ENCODE assay signal across 16 mouse cellular contexts in the genomic region with DNA sequence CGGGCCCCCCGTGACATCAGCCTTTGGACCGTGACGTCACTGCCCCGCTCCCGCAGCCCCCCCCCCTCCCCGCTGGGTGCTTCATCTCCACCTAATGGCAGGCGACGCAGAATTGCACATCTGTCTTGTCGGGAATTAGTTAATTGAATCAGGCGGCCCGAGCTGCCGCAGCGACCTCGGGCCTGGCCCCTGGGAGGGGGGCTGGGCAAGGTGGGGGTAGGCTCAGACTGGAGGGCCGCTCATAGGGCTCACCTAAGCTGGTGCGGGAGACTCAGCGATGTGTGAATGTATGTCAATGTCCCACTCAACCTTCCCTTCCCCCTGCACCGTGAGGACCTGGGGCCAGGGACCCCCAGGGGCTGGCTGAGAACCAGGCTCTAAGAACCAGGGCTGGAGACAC. TPM values are rescaled to one million over a fixed set of nuclear protein-coding genes. Genes with fewer than 3 reads are reported as not detected.
A peak's percentile ranks its signal among the peaks of the same experiment; 100 is the strongest.
DNase-seq lines count a peak whose midpoint lies in the region; ATAC-seq and TF ChIP-seq lines count a peak whose summit lies in the region.
"Had no signal": no experiment of that assay in that cellular context is flagged by ENCODE, and none has a peak within 500 bp of the region (broad histone marks: within the 10 kb centered on the region; RNA-seq: fewer than 3 reads in every experiment).

No protein-coding gene starts in this region.

- no peaks in the 10 kb centered on the region for H3K4me1 ChIP-seq in intestine, embryonic 14.5 days (replicated peaks; ENCODE audit: control insufficient read depth, insufficient read depth, low read length)
- H3K4me1 ChIP-seq in intestine, embryonic 15.5 days (replicated peaks) = peaks cover 8% of the 10 kb centered on the region; the same call in 1 of the 2 replicates
- H3K4me1 ChIP-seq in embryonic facial prominence, embryonic 13.5 days = peaks cover 16% of the 10 kb centered on the region
- H3K4me1 ChIP-seq in hindbrain, embryonic 15.5 days (replicated peaks) = peaks cover 41% of the 10 kb centered on the region
- H3K4me1 ChIP-seq in midbrain, postnatal 0 days (ENCODE audit: insufficient read depth, low read length) = peaks cover 8% of the 10 kb centered on the region

- no peaks in the 10 kb centered on the region for H3K36me3 ChIP-seq in intestine, embryonic 14.5 days (ENCODE audit: control insufficient read depth, insufficient read depth, low read length)
- H3K36me3 ChIP-seq in intestine, embryonic 15.5 days = no peaks in the 10 kb centered on the region
- no peaks in the 10 kb centered on the region for H3K36me3 ChIP-seq in embryonic facial prominence, embryonic 13.5 days
- H3K36me3 ChIP-seq in hindbrain, embryonic 15.5 days = no peaks in the 10 kb centered on the region
- H3K36me3 ChIP-seq in midbrain, postnatal 0 days (ENCODE audit: insufficient read depth, low read length) = no peaks in the 10 kb centered on the region

- no peaks in the 10 kb centered on the region for H3K9me3 ChIP-seq in intestine, embryonic 14.5 days (ENCODE audit: control insufficient read depth, low read length)
- no peaks in the 10 kb centered on the region for H3K9me3 ChIP-seq in intestine, embryonic 15.5 days
- no peaks in the 10 kb centered on the region for H3K9me3 ChIP-seq in embryonic facial prominence, embryonic 13.5 days
- no peaks in the 10 kb centered on the region for H3K9me3 ChIP-seq in hindbrain, embryonic 15.5 days
- H3K9me3 ChIP-seq in midbrain, postnatal 0 days (ENCODE audit: low read length) = no peaks in the 10 kb centered on the region

- no peak overlapping the region for H3K4me3 ChIP-seq in intestine, embryonic 14.5 days (ENCODE audit: low read depth, low read length)
- no peak overlapping the region for H3K4me3 ChIP-seq in intestine, embryonic 15.5 days (replicated peaks)
- H3K4me3 ChIP-seq in embryonic facial prominence, embryonic 13.5 days = no peak overlapping the region
- H3K4me3 ChIP-seq in hindbrain, embryonic 15.5 days = no peak overlapping the region
- H3K4me3 ChIP-seq in midbrain, postnatal 0 days (ENCODE audit: low read depth, low read length) = no peak overlapping the region
- H3K4me3 ChIP-seq: myocyte had no signal

- TF ChIP-seq CTCF in midbrain, postnatal 0 days (IDR thresholded peaks at IDR 0.05) = no peak

- no peak for ATAC-seq in intestine, embryonic 14.5 days (replicated peaks; ENCODE audit: low FRiP score, low TSS enrichment, low read depth)
- no peak for ATAC-seq in intestine, embryonic 15.5 days
- no peak for ATAC-seq in embryonic facial prominence, embryonic 13.5 days (ENCODE audit: insufficient number of reproducible peaks, insufficient read depth, low FRiP score, low TSS enrichment, low read depth)
- ATAC-seq in hindbrain, embryonic 15.5 days (ENCODE audit: low FRiP score, low read depth) = peak; percentile 57; the same call in 1 of the 2 replicates
- ATAC-seq in midbrain, postnatal 0 days (ENCODE audit: low FRiP score) = peak; percentile 29; the same call in 1 of the 2 replicates
- no peak for ATAC-seq in megakaryocyte progenitor cell, adult 5-6 weeks (replicated peaks; ENCODE audit: poor library complexity)
- ATAC-seq: CD4-positive, CD25-positive, alpha-beta regulatory T cell, adult 4 months had no signal

- no peak overlapping the region for H3K9ac ChIP-seq in intestine, embryonic 14.5 days (ENCODE audit: low read length)
- no peak overlapping the region for H3K9ac ChIP-seq in intestine, embryonic 15.5 days
- H3K9ac ChIP-seq in embryonic facial prominence, embryonic 13.5 days = no peak overlapping the region
- H3K9ac ChIP-seq in hindbrain, embryonic 15.5 days = no peak overlapping the region
- H3K9ac ChIP-seq in midbrain, postnatal 0 days (replicated peaks; ENCODE audit: low read length, poor library complexity, severe bottlenecking) = no peak overlapping the region

- DNase-seq in intestine, embryonic 14.5 days (ENCODE audit: low spot score) = no peak
- no peak for DNase-seq in midbrain, postnatal 0 days (ENCODE audit: low spot score)
- DNase-seq in spleen, postnatal 4 days (ENCODE audit: low spot score in 2 of 2) = no peak
- DNase-seq in B cell, adult 2 months = no peak
- DNase-seq: cerebellum, postnatal 14 days; kidney, postnatal 10 days had no signal

- H3K27me3 ChIP-seq in intestine, embryonic 14.5 days (replicated peaks; ENCODE audit: control insufficient read depth, insufficient read depth, low read length) = peaks cover 55% of the 10 kb centered on the region
- peaks cover 45% of the 10 kb centered on the region for H3K27me3 ChIP-seq in intestine, embryonic 15.5 days (replicated peaks)
- H3K27me3 ChIP-seq in embryonic facial prominence, embryonic 13.5 days = peaks cover 85% of the 10 kb centered on the region
- peaks cover 4% of the 10 kb centered on the region; the same call in 1 of the 2 replicates for H3K27me3 ChIP-seq in hindbrain, embryonic 15.5 days
- H3K27me3 ChIP-seq in midbrain, postnatal 0 days (ENCODE audit: insufficient read depth, low read length) = no peaks in the 10 kb centered on the region

- peak overlapping the region; percentile 13; the same call in 1 of the 2 replicates for H3K4me2 ChIP-seq in intestine, embryonic 14.5 days (ENCODE audit: low read length)
- no peak overlapping the region for H3K4me2 ChIP-seq in intestine, embryonic 15.5 days (replicated peaks)
- peak overlapping the region; percentile 41 for H3K4me2 ChIP-seq in embryonic facial prominence, embryonic 13.5 days
- H3K4me2 ChIP-seq in hindbrain, embryonic 15.5 days = peak overlapping the region; percentile 27
- H3K4me2 ChIP-seq in midbrain, postnatal 0 days (ENCODE audit: low read depth, low read length, poor library complexity, severe bottlenecking) = no peak overlapping the region; the same call in 1 of the 2 replicates

- H3K27ac ChIP-seq in intestine, embryonic 14.5 days (ENCODE audit: low read depth) = no peak overlapping the region
- H3K27ac ChIP-seq in intestine, embryonic 15.5 days = no peak overlapping the region
- no peak overlapping the region for H3K27ac ChIP-seq in embryonic facial prominence, embryonic 13.5 days
- no peak overlapping the region for H3K27ac ChIP-seq in hindbrain, embryonic 15.5 days (replicated peaks)
- H3K27ac ChIP-seq in midbrain, postnatal 0 days (ENCODE audit: low read depth, low read length) = no peak overlapping the region

- WGBS in intestine, embryonic 14.5 days = 13% methylated on average over 17 of the region's 19 CpGs
- WGBS in intestine, embryonic 15.5 days = 8% methylated on average over 18 of the region's 19 CpGs
- WGBS in embryonic facial prominence, embryonic 13.5 days = 8% methylated on average over 19 of the region's 19 CpGs
- WGBS in hindbrain, embryonic 15.5 days = 6% methylated on average over 19 of the region's 19 CpGs
- WGBS in midbrain, postnatal 0 days = 10% methylated on average over 18 of the region's 19 CpGs

RNA-seq across cellular contexts. Expression of a gene that starts 12.7 kb away (rescaled TPM):
- not detected in 2 replicates for polyA plus RNA-seq in intestine, embryonic 14.5 days (2014; fragmentation: Nextera tagmentation; extraction: Ambion mirVana)
- polyA plus RNA-seq in intestine, embryonic 15.5 days (2015; fragmentation: Nextera tagmentation; extraction: Ambion mirVana) = not detected in 2 replicates
- not detected in 2 replicates for polyA plus RNA-seq in embryonic facial prominence, embryonic 13.5 days (2015; fragmentation: Nextera tagmentation; extraction: Ambion mirVana)
- polyA plus RNA-seq in hindbrain, embryonic 15.5 days (2015; fragmentation: Nextera tagmentation; extraction: Ambion mirVana) = 3.0 and 3.3 TPM in 2 replicates
- 0.94 TPM in 1 of 2 replicates, not detected in the other for total RNA-seq in midbrain, postnatal 0 days (2014; rRNA removed)
- polyA plus RNA-seq in midbrain, postnatal 0 days (2015; fragmentation: Nextera tagmentation; extraction: Ambion mirVana) = 0.07 TPM in 1 of 2 replicates, not detected in the other
- not detected in 2 replicates for total RNA-seq in megakaryocyte progenitor cell, adult 5-6 weeks (2015)
- not detected in 2 replicates for total RNA-seq in megakaryocyte progenitor cell, adult 5-6 weeks (2017)
- total RNA-seq: granulocyte monocyte progenitor cell, adult 5-6 weeks had no signal
- polyA plus RNA-seq: CD4-positive, CD25-positive, alpha-beta regulatory T cell, adult 4 months; lung, embryonic 16.5 days had no signal

RNA-seq across cellular contexts. Expression of a gene that starts 14.1 kb away (rescaled TPM):
- polyA plus RNA-seq in intestine, embryonic 14.5 days (2014; fragmentation: Nextera tagmentation; extraction: Ambion mirVana) = 1.3 and 1.5 TPM in 2 replicates
- polyA plus RNA-seq in intestine, embryonic 15.5 days (2015; fragmentation: Nextera tagmentation; extraction: Ambion mirVana) = 2.4 and 2.5 TPM in 2 replicates
- polyA plus RNA-seq in embryonic facial prominence, embryonic 13.5 days (2015; fragmentation: Nextera tagmentation; extraction: Ambion mirVana) = 0.81 and 0.90 TPM in 2 replicates
- 37.5 and 40.5 TPM in 2 replicates for polyA plus RNA-seq in hindbrain, embryonic 15.5 days (2015; fragmentation: Nextera tagmentation; extraction: Ambion mirVana)
- 15.8 and 16.2 TPM in 2 replicates for total RNA-seq in midbrain, postnatal 0 days (2014; rRNA removed)
- polyA plus RNA-seq in midbrain, postnatal 0 days (2015; fragmentation: Nextera tagmentation; extraction: Ambion mirVana) = 16.7 and 18.9 TPM in 2 replicates
- not detected in 2 replicates for total RNA-seq in megakaryocyte progenitor cell, adult 5-6 weeks (2015)
- total RNA-seq in megakaryocyte progenitor cell, adult 5-6 weeks (2017) = not detected in 2 replicates
- total RNA-seq: granulocyte monocyte progenitor cell, adult 5-6 weeks had no signal

RNA-seq across cellular contexts. Expression of a gene that starts 19.9 kb away (rescaled TPM):
- polyA plus RNA-seq in intestine, embryonic 14.5 days (2014; fragmentation: Nextera tagmentation; extraction: Ambion mirVana) = not detected in 2 replicates
- polyA plus RNA-seq in intestine, embryonic 15.5 days (2015; fragmentation: Nextera tagmentation; extraction: Ambion mirVana) = not detected in 2 replicates
- polyA plus RNA-seq in embryonic facial prominence, embryonic 13.5 days (2015; fragmentation: Nextera tagmentation; extraction: Ambion mirVana) = 0.87 and 1.0 TPM in 2 replicates
- polyA plus RNA-seq in hindbrain, embryonic 15.5 days (2015; fragmentation: Nextera tagmentation; extraction: Ambion mirVana) = not detected in 2 replicates
- total RNA-seq in midbrain, postnatal 0 days (2014; rRNA removed) = not detected in 2 replicates
- polyA plus RNA-seq in midbrain, postnatal 0 days (2015; fragmentation: Nextera tagmentation; extraction: Ambion mirVana) = not detected in 2 replicates
- total RNA-seq in megakaryocyte progenitor cell, adult 5-6 weeks (2015) = not detected in 2 replicates
- not detected in 2 replicates for total RNA-seq in megakaryocyte progenitor cell, adult 5-6 weeks (2017)
- total RNA-seq: granulocyte monocyte progenitor cell, adult 5-6 weeks; left cerebral cortex, postnatal 14 days had no signal
- polyA plus RNA-seq: CD4-positive, CD25-positive, alpha-beta regulatory T cell, adult 4 months had no signal

RNA-seq across cellular contexts. Expression of a gene that starts 34.0 kb away (rescaled TPM):
- not detected in 2 replicates for polyA plus RNA-seq in intestine, embryonic 14.5 days (2014; fragmentation: Nextera tagmentation; extraction: Ambion mirVana)
- 0.18 TPM in 1 of 2 replicates, not detected in the other for polyA plus RNA-seq in intestine, embryonic 15.5 days (2015; fragmentation: Nextera tagmentation; extraction: Ambion mirVana)
- polyA plus RNA-seq in embryonic facial prominence, embryonic 13.5 days (2015; fragmentation: Nextera tagmentation; extraction: Ambion mirVana) = 2.9 and 3.0 TPM in 2 replicates
- polyA plus RNA-seq in hindbrain, embryonic 15.5 days (2015; fragmentation: Nextera tagmentation; extraction: Ambion mirVana) = 0.06 TPM in 1 of 2 replicates, not detected in the other
- 0.49 TPM in 1 of 2 replicates, not detected in the other for total RNA-seq in midbrain, postnatal 0 days (2014; rRNA removed)
- not detected in 2 replicates for polyA plus RNA-seq in midbrain, postnatal 0 days (2015; fragmentation: Nextera tagmentation; extraction: Ambion mirVana)
- total RNA-seq in megakaryocyte progenitor cell, adult 5-6 weeks (2015) = not detected in 2 replicates
- total RNA-seq in megakaryocyte progenitor cell, adult 5-6 weeks (2017) = not detected in 2 replicates
- total RNA-seq: left cerebral cortex, postnatal 14 days had no signal
- polyA plus RNA-seq: testis, adult 2 months had no signal

RNA-seq across cellular contexts. Expression of a gene that starts 43.3 kb away (rescaled TPM):
- polyA plus RNA-seq in intestine, embryonic 14.5 days (2014; fragmentation: Nextera tagmentation; extraction: Ambion mirVana) = 131 and 141 TPM in 2 replicates
- polyA plus RNA-seq in intestine, embryonic 15.5 days (2015; fragmentation: Nextera tagmentation; extraction: Ambion mirVana) = 169 and 170 TPM in 2 replicates
- 167 and 170 TPM in 2 replicates for polyA plus RNA-seq in embryonic facial prominence, embryonic 13.5 days (2015; fragmentation: Nextera tagmentation; extraction: Ambion mirVana)
- polyA plus RNA-seq in hindbrain, embryonic 15.5 days (2015; fragmentation: Nextera tagmentation; extraction: Ambion mirVana) = 91.4 TPM in 2 replicates
- total RNA-seq in midbrain, postnatal 0 days (2014; rRNA removed) = 64.5 and 78.8 TPM in 2 replicates
- 91.0 and 92.7 TPM in 2 replicates for polyA plus RNA-seq in midbrain, postnatal 0 days (2015; fragmentation: Nextera tagmentation; extraction: Ambion mirVana)
- 79.1 and 84.7 TPM in 2 replicates for total RNA-seq in megakaryocyte progenitor cell, adult 5-6 weeks (2015)
- 160 and 176 TPM in 2 replicates for total RNA-seq in megakaryocyte progenitor cell, adult 5-6 weeks (2017)

Comparison
In these comparisons a context has a peak if more than half of its experiments do, and no peak if none do; other contexts are left out.
1. H3K4me2 ChIP-seq: peak in intestine, embryonic 14.5 days (single experiment), embryonic facial prominence, embryonic 13.5 days (single experiment) and hindbrain, embryonic 15.5 days (single experiment); none in intestine, embryonic 15.5 days (single experiment) and midbrain, postnatal 0 days (single experiment).
2. ATAC-seq: peak in hindbrain, embryonic 15.5 days (single experiment) and midbrain, postnatal 0 days (single experiment); none in intestine, embryonic 14.5 days (single experiment), intestine, embryonic 15.5 days (single experiment), embryonic facial prominence, embryonic 13.5 days (single experiment) and megakaryocyte progenitor cell, adult 5-6 weeks (single experiment).